Mouse (Mus musculus) left cerebral cortex, postnatal 25 days (tissue): ENCODE data around the gene Fam168a. TPM values are rescaled to one million over a fixed set of nuclear protein-coding genes. Genes with fewer than 3 reads are reported as not detected.

Source experiments
- DNase-seq, 2 experiments: peaks; one replicate each; pipeline ENCODE4 v3.0.0; 2022; ENCODE audit warnings: low spot score in 2 of 2, mixed read lengths in 1 of 2
- intact Hi-C: fragments of 180-260 bp; cut with DNase I; formaldehyde crosslinking; loops from one replicate; pipeline ENCODE4 v1.15.1; 2025
- total RNA-seq, 2 experiments: library from RNA; stranded (reverse); gene quantifications; 2 replicates each; pipeline ENCODE4 v1.2.3; 2021

Fam168a gene
- total RNA-seq, 2 experiments from 2014 or later = 229 to 230 TPM

DNA sequence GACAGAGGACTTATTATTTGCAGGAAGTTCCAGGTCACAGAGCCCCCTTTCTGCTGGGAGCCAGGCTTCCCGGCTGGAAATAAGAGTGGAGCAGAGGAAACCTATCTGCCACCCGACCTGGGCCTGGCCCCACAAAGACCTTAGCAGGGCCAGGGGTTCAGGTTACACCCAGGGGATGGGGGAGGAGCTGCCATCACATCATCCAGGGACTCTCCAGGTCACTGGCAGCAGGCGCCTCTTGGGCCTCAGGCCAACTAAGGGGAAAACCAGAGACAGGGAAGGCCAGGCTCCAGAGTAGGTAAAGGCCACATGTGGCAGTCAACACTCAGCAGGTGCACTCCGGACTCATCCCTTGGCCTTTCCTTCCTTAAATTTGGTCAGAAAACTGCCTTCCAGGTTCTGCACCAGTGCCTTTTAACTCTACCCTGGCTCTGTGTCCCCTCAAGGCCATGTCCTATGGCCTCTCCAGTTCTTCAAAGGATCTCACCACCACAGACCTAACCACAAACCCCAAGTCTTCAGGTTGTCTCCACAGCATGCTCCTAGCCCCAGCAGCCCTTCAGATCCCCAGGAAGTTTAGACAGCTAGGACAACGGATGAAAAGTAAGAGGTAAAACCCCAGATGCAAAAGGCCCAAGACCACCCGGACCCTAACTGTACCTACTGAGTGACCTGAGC lies 147.8 kb downstream of the Fam168a start:
- intact Hi-C loops = no loop called here
- DNase-seq = no peak

DNA sequence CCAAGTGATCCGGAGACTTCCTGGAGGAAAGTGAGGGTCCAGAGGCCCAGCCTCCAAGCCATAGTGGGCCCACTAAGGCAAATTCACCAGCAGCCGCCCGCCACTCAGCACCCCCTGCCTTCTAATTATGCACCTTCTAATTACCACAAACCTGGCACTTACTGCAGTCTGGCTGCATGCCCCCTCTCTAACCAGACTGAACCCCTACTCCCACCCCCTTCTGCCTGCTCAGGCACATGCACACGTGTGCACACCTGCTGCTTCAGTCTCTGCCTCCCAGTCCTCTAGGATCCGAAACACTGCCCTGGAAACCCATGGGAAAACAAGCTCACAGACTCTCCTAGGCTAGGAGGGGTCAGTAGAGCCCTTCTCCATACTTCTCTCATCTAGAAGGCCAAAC lies 148.4 kb downstream of the Fam168a start:
- no peak for DNase-seq
- intact Hi-C loops = no loop called here

DNA sequence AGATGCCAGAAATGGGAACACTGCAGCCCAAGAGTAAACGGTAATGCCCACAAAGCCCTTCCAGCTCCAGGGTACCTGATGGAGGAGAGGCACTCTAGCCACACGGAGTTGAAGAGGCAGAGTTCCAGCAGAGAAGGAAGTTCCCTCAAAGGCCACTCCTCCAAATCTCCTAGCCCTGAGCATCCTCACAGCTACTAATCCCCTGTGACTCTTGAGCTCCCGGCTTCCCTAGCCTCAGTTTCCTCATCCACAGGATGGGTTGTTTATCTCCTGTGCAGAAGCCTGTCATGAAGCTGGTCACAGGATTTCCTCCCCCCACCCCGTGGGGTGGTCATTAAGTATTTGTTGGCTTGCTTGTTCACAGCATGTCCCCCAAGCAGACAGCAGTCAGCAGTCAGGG lies 148.9 kb downstream of the Fam168a start:
- intact Hi-C loops = no loop called here

DNA sequence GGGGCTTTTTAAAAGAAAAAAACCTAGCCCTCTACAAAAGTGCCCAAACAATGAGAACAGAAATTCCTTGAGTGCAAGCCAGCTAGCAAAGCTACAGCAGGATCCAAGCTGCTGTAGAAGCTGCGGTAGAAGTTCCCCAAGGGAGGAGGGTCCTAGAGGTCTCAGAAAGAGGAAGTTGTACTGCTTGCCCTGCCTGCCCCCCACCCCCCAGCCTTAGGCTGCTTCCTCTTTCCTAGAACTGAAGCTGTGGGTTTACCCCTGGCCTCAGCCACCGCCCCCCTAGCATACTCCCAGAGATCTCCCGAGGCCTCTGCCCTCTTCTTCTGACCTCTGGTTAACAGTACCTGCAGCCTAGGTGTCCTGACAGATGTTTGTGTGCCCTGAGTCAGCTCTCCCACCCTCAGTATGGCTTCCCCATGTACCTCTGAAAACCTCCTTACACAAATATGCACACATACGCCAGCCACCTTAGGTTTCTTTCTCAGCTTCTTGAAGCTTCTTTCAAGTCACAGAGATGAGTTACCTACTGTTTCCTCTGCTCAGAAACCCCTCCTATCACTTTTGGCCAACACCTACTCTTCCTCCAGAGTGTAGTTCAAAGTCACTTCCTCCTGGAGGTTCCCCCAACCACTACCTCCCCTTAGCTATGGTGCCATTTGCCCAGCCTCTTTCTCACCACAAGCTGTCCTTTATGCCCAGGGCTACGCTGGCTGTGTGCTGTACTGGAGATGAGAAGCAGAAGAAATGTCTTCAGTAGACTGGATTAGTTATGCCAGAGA lies 149.5 kb downstream of the Fam168a start:
- intact Hi-C loops = no loop called here
- no peak for DNase-seq

More for the DNA sequence above, 148.9 kb downstream of the Fam168a start:
- DNase-seq = no peak

DNA sequence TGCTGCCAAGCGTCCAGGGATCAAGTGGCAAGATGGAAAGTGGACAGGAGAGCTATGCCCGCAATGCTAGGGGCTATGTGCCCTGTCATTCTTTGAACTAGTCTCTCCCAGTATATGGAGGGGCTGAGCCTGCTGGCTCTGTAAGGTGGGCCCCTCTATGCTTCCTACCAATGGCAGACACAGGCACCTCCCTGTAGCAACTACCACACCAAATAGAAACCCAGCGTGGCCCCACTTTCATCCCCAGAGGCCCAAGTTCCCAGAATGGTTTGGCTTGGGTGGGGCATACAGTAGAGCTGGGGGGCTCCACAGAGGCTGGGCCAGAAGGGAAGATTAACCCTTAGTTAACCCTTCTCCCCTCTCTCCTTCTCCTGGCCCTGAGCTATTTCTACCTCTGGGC lies 154.0 kb downstream of the Fam168a start:
- intact Hi-C loops = no loop called here
- DNase-seq = no peak

DNA sequence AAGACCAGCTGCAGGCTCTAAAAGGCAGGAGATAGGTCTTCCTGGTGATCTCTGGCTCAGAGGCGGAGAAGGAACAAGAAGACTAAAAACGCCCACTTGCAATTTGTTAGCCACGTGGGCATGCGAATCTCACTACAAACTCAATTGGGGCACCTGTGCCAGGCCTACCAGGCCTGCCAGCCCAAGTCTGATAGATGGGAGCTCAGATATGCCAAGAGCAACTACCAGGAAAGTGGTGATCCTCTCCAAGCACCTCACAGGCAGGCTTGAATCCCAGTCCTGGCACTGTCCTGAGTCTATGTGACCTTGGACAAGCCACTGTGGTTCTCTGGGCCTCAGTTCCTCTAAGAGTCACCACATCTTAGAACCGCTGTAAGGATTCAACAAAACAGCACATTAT lies 154.8 kb downstream of the Fam168a start:
- DNase-seq = no peak
- intact Hi-C loops = no loop called here

DNA sequence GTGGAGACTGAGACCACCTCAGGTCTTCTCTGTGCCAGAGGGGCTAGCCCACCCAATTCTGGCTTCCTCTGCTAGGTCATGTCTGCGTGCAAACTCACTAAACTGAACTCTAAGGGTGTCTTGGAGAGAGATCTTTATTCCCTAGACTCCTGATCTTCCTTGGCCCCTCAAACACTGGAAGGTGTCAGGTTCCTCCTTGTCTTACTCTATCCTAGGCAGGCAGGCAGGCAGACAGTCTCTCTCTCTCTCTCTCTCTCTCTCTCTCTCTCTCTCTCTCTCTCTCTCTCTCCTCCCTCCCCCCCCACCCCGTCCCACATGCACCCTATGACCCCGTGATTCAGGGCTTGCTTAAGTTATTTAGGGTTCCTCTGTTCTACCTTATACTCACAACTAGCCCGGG lies 155.9 kb downstream of the Fam168a start:
- DNase-seq = no peak
- intact Hi-C loops = no loop called here

DNA sequence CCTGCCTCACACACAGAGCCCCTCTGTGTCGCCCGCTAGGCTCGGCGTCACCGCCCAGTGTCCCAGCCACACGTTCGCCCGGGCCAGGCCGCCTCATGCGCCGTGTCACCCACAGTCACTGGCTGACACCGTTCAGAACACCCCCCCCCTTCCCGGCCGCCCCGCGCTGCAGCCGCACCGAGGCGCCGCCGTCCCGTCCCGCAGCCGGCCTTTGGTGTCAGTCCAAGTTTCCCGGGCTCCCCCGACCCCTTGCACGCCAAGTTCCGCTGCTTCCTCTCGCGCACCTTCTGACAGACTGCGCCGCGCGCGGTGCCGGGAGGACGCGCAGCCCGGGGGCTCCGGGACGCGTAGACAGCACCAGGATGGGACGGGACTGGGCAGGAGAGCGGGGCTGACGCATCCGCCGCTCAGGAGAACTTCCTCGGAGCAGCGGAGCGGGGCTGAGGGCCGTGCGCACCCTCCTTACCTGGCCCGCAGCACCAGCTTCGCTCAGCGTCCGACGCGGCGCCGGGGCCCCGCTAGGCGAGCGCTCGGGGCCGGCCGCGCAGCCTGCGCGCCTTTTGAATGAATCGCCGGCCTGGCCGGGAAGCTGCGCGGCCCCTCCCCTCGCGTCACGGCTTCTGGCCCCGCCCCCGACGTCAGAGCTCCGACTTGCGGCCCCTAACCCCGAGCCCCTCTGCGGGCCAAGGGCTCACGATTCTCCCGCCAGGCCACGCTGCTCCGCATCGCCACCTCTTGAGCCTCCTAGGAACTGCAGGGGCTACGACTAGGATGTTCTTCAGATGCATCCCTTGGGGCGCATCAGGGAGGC lies 156.6 kb downstream of the Fam168a start, which contains the start of gene Relt:
Relt (minus strand) TSS at position 619 of the 811 bp plus-strand sequence.
- peak; percentile 85 to 87 for DNase-seq
- intact Hi-C loops = no loop called here

DNA sequence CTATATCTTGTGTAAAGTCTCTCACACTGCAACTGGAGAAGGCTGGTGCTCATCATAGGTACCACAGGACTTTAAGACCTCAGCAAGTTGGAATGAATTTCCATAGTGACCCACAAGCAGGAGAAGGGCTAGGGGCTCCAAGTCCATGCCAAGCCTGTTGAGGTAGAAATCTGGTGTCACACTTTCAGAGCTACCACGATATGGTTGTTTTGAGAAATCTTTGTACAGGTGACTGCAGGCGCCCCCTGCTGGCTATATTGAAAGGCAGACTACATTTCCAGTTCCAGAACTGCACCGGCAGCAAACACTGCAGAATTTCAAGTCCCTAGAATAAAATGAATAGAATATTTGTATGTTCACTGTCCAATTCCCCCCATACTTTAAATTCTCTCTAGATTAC lies 160.2 kb downstream of the Fam168a start:
- intact Hi-C loops = loop anchor here (1.0 to 5.0 kb wide), 2 partner anchors 17 to 344 kb away; no protein-coding TSS in a partner anchor
- peak; percentile 84 to 87 for DNase-seq

DNA sequence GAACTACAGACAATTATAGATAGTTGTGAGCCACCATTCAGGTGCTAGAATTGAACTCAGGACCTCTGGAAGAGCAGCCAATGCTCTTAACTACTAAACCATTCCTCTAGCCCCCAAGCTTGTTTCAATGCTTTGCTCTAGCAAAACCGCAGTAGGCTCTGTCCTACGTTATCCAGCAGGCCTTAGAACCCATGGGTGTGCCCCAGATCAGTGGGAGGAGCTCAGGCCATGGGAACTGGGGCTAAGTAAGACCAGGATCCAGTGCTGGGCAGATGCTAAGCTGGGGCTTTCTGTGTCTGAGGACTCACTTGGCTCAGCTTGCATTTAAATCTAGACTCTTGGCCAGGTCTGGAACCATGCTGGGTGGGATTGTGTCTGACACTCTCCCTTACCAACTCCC lies 161.1 kb downstream of the Fam168a start:
- DNase-seq = no peak
- intact Hi-C loops = loop anchor here (5.0 kb wide), 1 partner anchor 345 kb away; no protein-coding TSS in a partner anchor

DNA sequence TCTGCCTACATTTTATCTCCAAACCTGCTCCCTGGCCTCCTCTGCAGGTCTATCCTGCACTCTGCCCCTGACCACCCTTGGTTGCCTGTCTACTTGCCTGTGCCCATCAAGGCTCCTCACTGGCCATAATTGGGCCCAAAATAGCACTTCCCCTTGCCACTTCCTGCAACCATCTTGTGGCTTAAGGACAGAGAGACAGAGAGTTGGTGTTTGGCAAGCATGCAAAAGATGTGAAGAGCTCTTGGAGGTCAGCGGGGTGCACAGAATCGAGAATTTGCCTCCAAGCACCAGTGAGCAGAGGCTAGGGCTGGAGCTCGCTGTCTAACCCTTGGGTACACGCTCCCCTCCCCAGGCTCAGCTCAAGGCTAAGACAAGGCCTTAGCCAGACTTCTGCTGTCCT lies 162.1 kb downstream of the Fam168a start:
- DNase-seq = no peak
- intact Hi-C loops = loop anchor here (5.0 kb wide), 1 partner anchor 346 kb away; no protein-coding TSS in a partner anchor

DNA sequence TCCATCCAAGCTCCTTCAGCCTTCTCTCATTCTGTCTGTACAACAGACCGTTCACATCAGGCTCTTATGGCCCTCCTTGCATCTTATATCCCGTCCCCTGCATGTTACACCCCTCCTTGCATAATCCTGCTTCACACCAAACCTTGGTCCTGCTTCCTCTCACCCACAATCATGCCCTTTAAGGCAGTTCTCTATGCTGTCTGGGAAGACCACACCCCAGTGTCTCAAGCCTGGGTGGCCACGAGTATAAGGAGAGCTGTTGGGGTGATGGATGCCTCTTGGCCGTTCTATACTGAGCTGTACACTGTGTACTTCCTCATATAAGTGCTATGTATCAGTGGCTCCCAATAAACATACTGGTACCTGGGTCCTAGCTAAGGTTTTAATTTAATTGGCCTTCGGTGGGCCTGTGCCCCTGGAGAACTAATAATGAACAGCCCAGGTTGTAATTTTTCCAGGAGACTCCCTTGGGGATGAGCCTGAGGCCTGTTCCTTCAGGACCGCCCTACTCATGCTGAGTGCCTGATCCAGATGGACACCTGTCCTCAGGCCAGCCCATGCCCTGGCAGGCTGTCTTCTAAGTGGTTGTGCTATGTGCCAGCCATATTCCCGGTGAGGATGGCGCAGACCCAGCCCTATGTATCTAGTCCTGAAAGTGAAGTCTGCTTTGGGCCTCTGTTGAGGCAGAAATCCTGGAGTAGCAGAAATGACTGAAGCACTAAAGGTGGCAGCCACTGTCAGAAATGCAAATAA lies 163.6 kb downstream of the Fam168a start:
- no peak for DNase-seq
- intact Hi-C loops = loop anchor here (5.0 kb wide), 1 partner anchor 348 kb away; no protein-coding TSS in a partner anchor

DNA sequence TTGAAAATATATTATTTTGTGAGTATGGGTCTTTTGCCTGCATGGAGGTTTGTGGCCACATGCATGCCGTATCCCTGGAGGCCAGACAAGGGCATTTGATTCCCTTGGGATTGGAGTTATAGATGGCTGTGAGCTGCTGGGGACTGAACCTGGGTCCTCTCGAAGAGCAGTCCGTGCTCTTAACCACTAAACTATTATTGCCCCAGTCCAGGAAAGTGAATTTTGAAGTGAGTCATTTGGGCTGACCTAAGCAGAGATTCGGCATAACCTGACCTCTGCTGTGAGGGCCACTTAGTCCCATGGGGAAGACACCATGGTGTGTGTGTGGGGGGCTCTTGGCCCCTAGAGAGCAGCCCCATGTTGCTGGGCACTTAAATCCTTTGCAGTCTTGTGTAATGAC lies 164.9 kb downstream of the Fam168a start:
- no peak for DNase-seq
- intact Hi-C loops = no loop called here

DNA sequence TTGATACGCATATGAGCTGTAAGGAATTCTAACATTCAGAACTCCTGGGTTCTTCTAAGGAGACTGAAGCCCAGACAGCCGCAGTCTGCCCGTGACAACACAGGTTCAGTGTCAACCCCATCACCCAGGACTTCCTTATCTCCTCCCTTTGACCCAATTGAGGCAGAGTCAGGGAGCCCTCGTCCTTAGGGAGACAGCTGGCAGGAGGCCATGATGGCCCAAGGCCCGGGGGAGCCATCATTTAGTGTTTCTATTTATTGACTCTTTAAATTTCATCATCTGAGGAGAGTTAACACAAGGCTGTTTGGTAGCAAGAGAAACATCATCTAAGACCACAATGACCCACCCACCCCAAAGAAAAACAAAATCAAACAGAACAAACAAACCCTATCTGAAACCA lies 165.5 kb downstream of the Fam168a start:
- no peak for DNase-seq
- intact Hi-C loops = no loop called here

DNA sequence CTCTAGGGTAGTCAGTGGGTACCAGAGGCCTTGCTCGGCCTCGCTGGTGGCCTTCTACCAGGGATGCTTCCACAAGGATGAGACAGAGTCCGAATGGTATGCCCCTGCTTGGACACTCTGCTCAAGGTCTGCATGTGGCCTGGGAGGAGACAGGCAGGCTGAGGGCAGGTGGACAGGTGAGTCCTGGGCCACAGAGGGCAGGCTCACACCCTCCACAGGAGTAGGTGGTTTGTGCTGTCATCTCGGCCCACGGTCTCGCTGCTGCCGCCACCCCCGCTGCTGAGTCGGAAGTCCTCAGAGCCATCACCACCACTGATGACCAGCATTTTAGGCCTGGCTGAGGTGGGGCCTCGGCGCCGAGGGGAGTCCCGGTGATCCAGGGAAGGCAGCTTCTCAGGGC lies 166.8 kb downstream of the Fam168a start:
- intact Hi-C loops = no loop called here
- no peak for DNase-seq

DNA sequence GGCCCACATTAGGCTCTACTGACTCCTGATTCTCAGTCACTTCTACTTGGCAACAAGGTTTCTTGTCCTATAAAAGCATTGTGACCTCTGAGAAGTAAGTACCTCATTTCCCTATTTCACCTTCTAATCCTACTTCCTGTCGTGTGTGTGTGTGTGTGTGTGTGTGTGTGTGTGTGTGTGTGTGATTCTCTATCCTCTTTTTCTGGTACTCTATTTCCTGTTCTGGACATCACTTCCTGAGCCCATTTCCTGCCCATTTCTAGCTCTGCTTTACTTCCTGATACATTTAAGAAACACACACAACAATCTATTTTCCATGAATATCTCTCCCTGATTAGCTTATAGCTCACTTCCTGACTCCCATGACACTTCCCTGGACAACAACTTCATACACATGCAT lies 169.4 kb downstream of the Fam168a start:
- DNase-seq = no peak
- intact Hi-C loops = no loop called here

DNA sequence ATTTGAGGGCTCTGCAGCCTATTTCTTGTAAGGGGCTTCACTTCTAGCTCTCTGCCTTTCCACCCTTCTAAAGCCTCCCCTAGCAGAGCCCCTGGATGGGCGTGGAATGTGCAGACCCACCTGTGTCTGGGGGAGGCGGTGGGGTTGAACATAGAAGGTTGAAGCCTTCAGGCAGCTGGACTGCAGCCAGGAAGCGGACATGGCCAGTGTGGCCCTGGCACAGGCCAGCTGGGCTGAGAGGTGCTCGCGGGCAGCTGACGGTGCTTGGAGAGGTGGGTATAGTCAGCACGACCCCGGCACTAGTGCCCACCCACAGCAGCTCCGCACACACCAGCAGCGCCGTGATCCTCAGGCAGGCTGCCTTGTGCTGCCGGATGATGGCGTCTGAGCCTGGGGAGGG lies 169.9 kb downstream of the Fam168a start:
- intact Hi-C loops = no loop called here
- DNase-seq = no peak

DNA sequence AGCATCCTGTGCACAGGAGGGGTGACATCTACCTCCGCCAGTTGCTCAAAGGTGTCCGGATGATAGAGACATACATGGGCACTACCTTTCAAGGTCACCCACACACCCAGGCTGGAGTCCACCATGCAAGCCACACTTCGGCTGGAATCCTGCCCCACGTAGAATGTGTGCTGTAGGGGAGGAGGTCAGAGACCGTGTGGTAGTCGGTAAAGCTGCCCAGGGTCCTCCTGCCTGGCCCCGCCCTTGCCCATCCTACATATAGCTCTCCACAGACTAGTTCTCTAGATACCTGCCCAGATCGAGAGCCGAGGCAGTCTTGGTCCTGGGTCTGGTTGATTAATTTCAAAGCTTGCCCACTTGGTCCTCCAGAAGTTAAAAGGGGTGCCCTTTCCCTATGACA lies 170.3 kb downstream of the Fam168a start:
- intact Hi-C loops = no loop called here
- DNase-seq = no peak

DNA sequence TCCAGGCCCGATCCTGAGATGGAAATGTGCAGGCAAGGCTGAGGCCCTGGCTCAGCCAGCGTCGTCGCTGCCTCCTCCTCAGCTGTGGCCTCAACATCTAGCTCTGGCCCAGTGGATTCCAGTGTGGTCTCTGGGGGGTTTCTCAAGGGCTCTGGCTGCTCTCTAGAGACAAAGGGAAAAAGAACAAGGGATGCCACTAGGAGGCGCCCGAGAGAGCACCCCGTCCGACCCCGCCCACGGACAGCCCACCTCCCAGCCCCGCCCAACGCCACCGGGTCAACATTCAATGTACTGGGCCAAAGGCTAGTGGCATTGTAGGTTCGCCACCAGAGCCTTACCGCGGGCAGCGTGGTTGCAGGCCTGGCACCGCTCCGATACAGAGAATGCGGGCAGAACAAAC lies 173.2 kb downstream of the Fam168a start:
- DNase-seq = peak in 1 of 2 experiments; percentile 47
- intact Hi-C loops = no loop called here
